Mouse (Mus musculus) neutrophil, adult 5-6 weeks (primary cell): ENCODE measurements around the gene Mtfr2. TPM values are rescaled to one million over a fixed set of nuclear protein-coding genes. Genes with fewer than 3 reads are reported as not detected.

Experiments
- total RNA-seq: library from RNA; stranded (forward); fragments of 200-1000 nt; gene quantifications from 2 replicates; pipeline ENCODE4 v1.2.3, GENCODE M21; 2017

Mtfr2 gene
- total RNA-seq, 1 experiment from 2014 or later, result 0.81 TPM

Other genes with a start within 250 kb of the Mtfr2 start
- 13.8 and 15.8 TPM in 2 replicates for gene Map7, start 199.3 kb upstream of the Mtfr2 start, total RNA-seq
- gene Bclaf1, start 35.3 kb upstream of the Mtfr2 start, total RNA-seq, result 450 and 463 TPM in 2 replicates